Mouse (Mus musculus): Measurements from ENCODE around the gene Olfml3.

Gene Olfml3

GRCm38 (mm10) chr3:103745001-103745770 is 7.4 kb upstream of the Olfml3 start:
- in situ Hi-C loops (cut with MboI; ENCODE audit: low pct_unique_long_range_greater_than_20kb in 1 of 2, low sequenced_read_pairs in 2 of 2, unreplicated experiment in 1 of 2) = loop anchor here (10.0 to 25.0 kb wide), 2 partner anchors 200 to 208 kb away; no protein-coding TSS in a partner anchor

GRCm38 (mm10) chr3:103743208-103743607 is 5.4 kb upstream of the Olfml3 start:
- in situ Hi-C loops (cut with MboI; ENCODE audit: low pct_unique_long_range_greater_than_20kb in 1 of 2, low sequenced_read_pairs in 2 of 2, unreplicated experiment in 1 of 2) = loop anchor here (10.0 to 25.0 kb wide), 2 partner anchors 198 to 206 kb away; no protein-coding TSS in a partner anchor

- in situ Hi-C loops (cut with MboI; ENCODE audit: low pct_unique_long_range_greater_than_20kb in 1 of 2, low sequenced_read_pairs in 2 of 2, unreplicated experiment in 1 of 2) = loop anchor here (10.0 to 25.0 kb wide), 2 partner anchors 196 to 203 kb away; no protein-coding TSS in a partner anchor
These were observed 2.5 kb upstream of the Olfml3 start for GRCm38 (mm10) chr3:103740342-103740741.

- in situ Hi-C loops (cut with MboI; ENCODE audit: low pct_unique_long_range_greater_than_20kb in 1 of 2, low sequenced_read_pairs in 2 of 2, unreplicated experiment in 1 of 2) = loop anchor here in 1 of 2 experiments (5.0 to 25.0 kb wide), 3 partner anchors 112 to 305 kb away; no protein-coding TSS in a partner anchor
These were observed 1.5 kb upstream of the Olfml3 start, which contains the start of gene Gm10964 for GRCm38 (mm10) chr3:103739329-103739728. Gene Gm10964, plus strand, starts transcription at chr3:103739366.

- in situ Hi-C loops (cut with MboI; ENCODE audit: low pct_unique_long_range_greater_than_20kb in 1 of 2, low sequenced_read_pairs in 2 of 2, unreplicated experiment in 1 of 2) = loop anchor here in 1 of 2 experiments (5.0 to 25.0 kb wide), 3 partner anchors 110 to 302 kb away; no protein-coding TSS in a partner anchor
These were observed 593 bp downstream of the Olfml3 start for GRCm38 (mm10) chr3:103737061-103737754.

GRCm38 (mm10) chr3:103735776-103736600 is 1.8 kb downstream of the Olfml3 start:
- in situ Hi-C loops (cut with MboI; ENCODE audit: low pct_unique_long_range_greater_than_20kb in 1 of 2, low sequenced_read_pairs in 2 of 2, unreplicated experiment in 1 of 2) = loop anchor here in 1 of 2 experiments (5.0 to 25.0 kb wide), 3 partner anchors 109 to 301 kb away; no protein-coding TSS in a partner anchor

- in situ Hi-C loops (cut with MboI; ENCODE audit: low pct_unique_long_range_greater_than_20kb in 1 of 2, low sequenced_read_pairs in 2 of 2, unreplicated experiment in 1 of 2) = loop anchor here in 1 of 2 experiments (5.0 to 25.0 kb wide), 3 partner anchors 108 to 300 kb away; no protein-coding TSS in a partner anchor
These were observed 2.9 kb downstream of the Olfml3 start for GRCm38 (mm10) chr3:103734696-103735519.

- in situ Hi-C loops (cut with MboI; ENCODE audit: low pct_unique_long_range_greater_than_20kb in 1 of 2, low sequenced_read_pairs in 2 of 2, unreplicated experiment in 1 of 2) = loop anchor here in 1 of 2 experiments (10.0 to 25.0 kb wide), 2 partner anchors 197 to 299 kb away; no protein-coding TSS in a partner anchor
These were observed 3.8 kb downstream of the Olfml3 start for GRCm38 (mm10) chr3:103733799-103734695.

GRCm38 (mm10) chr3:103733176-103733575 is 4.6 kb downstream of the Olfml3 start:
- in situ Hi-C loops (cut with MboI; ENCODE audit: low pct_unique_long_range_greater_than_20kb in 1 of 2, low sequenced_read_pairs in 2 of 2, unreplicated experiment in 1 of 2) = loop anchor here in 1 of 2 experiments (10.0 to 25.0 kb wide), 2 partner anchors 196 to 298 kb away; no protein-coding TSS in a partner anchor

- in situ Hi-C loops (cut with MboI; ENCODE audit: low pct_unique_long_range_greater_than_20kb in 1 of 2, low sequenced_read_pairs in 2 of 2, unreplicated experiment in 1 of 2) = loop anchor here in 1 of 2 experiments (10.0 to 25.0 kb wide), 2 partner anchors 195 to 297 kb away; no protein-coding TSS in a partner anchor
These were observed 5.7 kb downstream of the Olfml3 start for GRCm38 (mm10) chr3:103732116-103732515.

- in situ Hi-C loops (cut with MboI; ENCODE audit: low pct_unique_long_range_greater_than_20kb in 1 of 2, low sequenced_read_pairs in 2 of 2, unreplicated experiment in 1 of 2) = loop anchor here in 1 of 2 experiments (10.0 to 25.0 kb wide), 2 partner anchors 193 to 295 kb away; no protein-coding TSS in a partner anchor
These were observed 8.0 kb downstream of the Olfml3 start for GRCm38 (mm10) chr3:103729850-103730249.

GRCm38 (mm10) chr3:103727813-103728326 is 9.9 kb downstream of the Olfml3 start:
- in situ Hi-C loops (cut with MboI; ENCODE audit: low pct_unique_long_range_greater_than_20kb in 1 of 2, low sequenced_read_pairs in 2 of 2, unreplicated experiment in 1 of 2) = loop anchor here in 1 of 2 experiments (25.0 kb wide), 1 partner anchor 191 kb away; no protein-coding TSS in a partner anchor

GRCm38 (mm10) chr3:103726642-103727041 is 11.2 kb downstream of the Olfml3 start:
- in situ Hi-C loops (cut with MboI; ENCODE audit: low pct_unique_long_range_greater_than_20kb in 1 of 2, low sequenced_read_pairs in 2 of 2, unreplicated experiment in 1 of 2) = loop anchor here in 1 of 2 experiments (25.0 kb wide), 1 partner anchor 189 kb away; no protein-coding TSS in a partner anchor

- in situ Hi-C loops (cut with MboI; ENCODE audit: low pct_unique_long_range_greater_than_20kb in 1 of 2, low sequenced_read_pairs in 2 of 2, unreplicated experiment in 1 of 2) = no loop called here
These were observed 13.7 kb downstream of the Olfml3 start for GRCm38 (mm10) chr3:103724137-103724536.

- in situ Hi-C loops (cut with MboI; ENCODE audit: low pct_unique_long_range_greater_than_20kb in 1 of 2, low sequenced_read_pairs in 2 of 2, unreplicated experiment in 1 of 2) = no loop called here
These were observed 19.1 kb downstream of the Olfml3 start for GRCm38 (mm10) chr3:103718728-103719127.
